Mouse (Mus musculus) neutrophil, adult 65 days (primary cell): Measurements from ENCODE around the gene Olfr732. TPM values are rescaled to one million over a fixed set of nuclear protein-coding genes. Genes with fewer than 3 reads are reported as not detected.

Source experiments
- total RNA-seq: library from RNA; stranded (reverse); gene quantifications from 2 replicates; pipeline ENCODE4 v1.2.4, GENCODE M21; 2023

Gene Olfr732
- not detected in 2 replicates for total RNA-seq

GRCm38 (mm10) chr14:50284106-50284505 is at the start of gene Olfr732:
Gene Olfr732 (minus strand): TSS chr14:50284206.

GRCm38 (mm10) chr14:50326661-50327060 is 42.7 kb upstream of the Olfr732 start, which contains the start of gene Olfr734:
Gene Olfr734 (minus strand): TSS chr14:50326761.

GRCm38 (mm10) chr14:50301422-50301821 is 17.4 kb upstream of the Olfr732 start, which contains the start of gene Olfr733:
Gene Olfr733 (minus strand): TSS chr14:50301522.

GRCm38 (mm10) chr14:50241766-50242165 is 42.2 kb downstream of the Olfr732 start, which contains the start of gene Olfr731:
Gene Olfr731 (minus strand): TSS chr14:50241866.

Other genes with a start within 250 kb of the Olfr732 start
- not detected in 2 replicates for gene Olfr725, start 243.8 kb downstream of the Olfr732 start, total RNA-seq
- not detected in 2 replicates for gene Olfr726, start 193.3 kb downstream of the Olfr732 start, total RNA-seq
- gene Olfr727, start 161.0 kb downstream of the Olfr732 start, total RNA-seq = not detected in 2 replicates
- not detected in 2 replicates for gene Olfr728, start 141.5 kb downstream of the Olfr732 start, total RNA-seq
- not detected in 2 replicates for gene Olfr729, start 131.3 kb downstream of the Olfr732 start, total RNA-seq
- gene Olfr730, start 96.0 kb downstream of the Olfr732 start, total RNA-seq = not detected in 2 replicates
- not detected in 2 replicates for gene Olfr731, start 42.3 kb downstream of the Olfr732 start, total RNA-seq
- not detected in 2 replicates for gene Olfr733, start 17.3 kb upstream of the Olfr732 start, total RNA-seq
- not detected in 2 replicates for gene Olfr734, start 42.6 kb upstream of the Olfr732 start, total RNA-seq
- not detected in 2 replicates for gene Olfr735, start 64.7 kb upstream of the Olfr732 start, total RNA-seq
- not detected in 2 replicates for gene Tlr11, start 73.7 kb upstream of the Olfr732 start, total RNA-seq
- gene Olfr736, start 97.0 kb upstream of the Olfr732 start, total RNA-seq = not detected in 2 replicates
- gene Olfr738, start 123.4 kb upstream of the Olfr732 start, total RNA-seq = not detected in 2 replicates
- not detected in 2 replicates for gene Olfr739, start 134.4 kb upstream of the Olfr732 start, total RNA-seq
- gene Olfr740, start 161.3 kb upstream of the Olfr732 start, total RNA-seq = not detected in 2 replicates
- not detected in 2 replicates for gene Olfr741, start 188.5 kb upstream of the Olfr732 start, total RNA-seq
- not detected in 2 replicates for gene Olfr742, start 219.4 kb upstream of the Olfr732 start, total RNA-seq
- gene Olfr743, start 237.6 kb upstream of the Olfr732 start, total RNA-seq = not detected in 2 replicates